Mouse (Mus musculus) midbrain, embryonic 11.5 days (tissue): Measurements from ENCODE around the gene Gm35315. TPM values are rescaled to one million over a fixed set of nuclear protein-coding genes. Genes with fewer than 3 reads are reported as not detected.
"Not testable (repeated sequence)": the region's sequence is repeated elsewhere in the genome, so short reads cannot be mapped to it uniquely, and the experiment has no call there.

Experiments used
- ATAC-seq: fragments of 200-750 bp; cut with Nextera tagmentation; 2 replicates; pipeline ENCODE4 v1.8.0; 2017; ENCODE audit warnings: moderate TSS enrichment, moderate library complexity; ENCODE audit not compliant: low FRiP score
- DNase-seq: peaks from one replicate; pipeline ENCODE4 v3.0.0; 2015; ENCODE audit warnings: low spot score; ENCODE audit errors: missing footprints
- H3K27ac ChIP-seq: fragments of 300-500 bp; sonication (generic); 2 replicates; pipeline ENCODE4 v1.5.1; 2014; ENCODE audit warnings: low read depth, low read length
- H3K27me3 ChIP-seq: fragments of 300-500 bp; sonication (generic); 2 replicates; pipeline ENCODE4 v1.6.1; 2014; ENCODE audit warnings: mild to moderate bottlenecking, low read length, moderate library complexity, mixed read lengths; ENCODE audit not compliant: control insufficient read depth, insufficient read depth
- H3K36me3 ChIP-seq: fragments of 300-500 bp; sonication (generic); 2 replicates; pipeline ENCODE4 v1.6.1; 2014; ENCODE audit warnings: mild to moderate bottlenecking, low read length, moderate library complexity, mixed read lengths; ENCODE audit not compliant: control insufficient read depth, insufficient read depth
- H3K4me1 ChIP-seq: fragments of 300-500 bp; sonication (generic); 2 replicates; pipeline ENCODE4 v1.6.1; 2014; ENCODE audit warnings: low read length; ENCODE audit not compliant: control insufficient read depth, insufficient read depth
- H3K4me2 ChIP-seq: fragments of 300-500 bp; sonication (generic); 2 replicates; pipeline ENCODE4 v1.6.1; 2014; ENCODE audit warnings: mild to moderate bottlenecking, moderate library complexity
- H3K4me3 ChIP-seq: fragments of 300-500 bp; sonication (generic); 2 replicates; pipeline ENCODE4 v1.5.1; 2014; ENCODE audit warnings: low read depth, low read length
- H3K9ac ChIP-seq: fragments of 300-500 bp; sonication (generic); 2 replicates; pipeline ENCODE4 v1.6.1; 2014; ENCODE audit warnings: low read length
- H3K9me3 ChIP-seq: fragments of 300-500 bp; sonication (generic); 2 replicates; pipeline ENCODE4 v1.6.1; 2016; ENCODE audit warnings: low read length; ENCODE audit not compliant: control insufficient read depth
- WGBS: fragments of 180-500 bp; shearing (Covaris S2); extraction: QIAGEN DNeasy Blood & Tissue Kit; methylation state at CpG from one replicate; pipeline ENCODE4 v1.1.7; 2014; 5-methylcytosine and 5-hydroxymethylcytosine counted together
- polyA plus RNA-seq: library from polyadenylated mRNA; unstranded; fragments of >200 nt; fragmentation: Nextera tagmentation; extraction: Ambion mirVana; gene quantifications from 2 replicates; pipeline ENCODE4 v1.2.1, GENCODE M21; 2014

The Gm35315 gene
- polyA plus RNA-seq, 1 experiment from 2014 or later: 0.74 TPM

DNA sequence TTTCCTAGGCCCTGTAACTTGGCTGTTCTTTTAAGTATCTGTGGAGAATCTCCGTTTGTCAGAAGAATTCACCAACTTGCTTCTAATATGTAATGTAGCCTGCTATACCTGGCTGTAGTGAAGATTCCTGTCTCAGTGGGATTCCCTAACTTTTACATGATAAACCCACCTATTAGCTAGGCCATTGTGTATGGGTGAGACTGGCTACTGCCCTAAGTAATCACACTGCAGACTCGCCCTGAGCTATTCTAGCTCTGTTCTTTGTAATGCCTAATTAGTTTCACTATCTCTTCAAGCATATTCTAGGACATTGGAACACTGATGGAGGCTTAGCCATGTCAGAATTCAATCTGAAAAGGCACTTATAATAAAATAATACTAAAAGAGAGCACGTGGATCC lies 28.2 kb upstream of the Gm35315 start:
- 85% methylated on average over 3 of the region's 3 CpGs for WGBS

GRCm38 (mm10) chr5:110109991-110110441 lies 15.8 kb upstream of the Gm35315 start, which contains the start of gene Zfp605:
Zfp605 (plus strand) TSS chr5:110110092.
- peak within 1 kb of the TSS; percentile 61 for H3K4me3 ChIP-seq
- DNase-seq (peak; percentile 99), ATAC-seq (peak; percentile 67)
- peak within 1 kb of the TSS; percentile 69 for H3K4me2 ChIP-seq
- H3K27me3 ChIP-seq: no peaks in the 10 kb centered on the region
- peak within 1 kb of the TSS; percentile 71 for H3K9ac ChIP-seq
- H3K4me1 ChIP-seq: peaks cover 7% of the 10 kb centered on the region; the same call in 1 of the 2 replicates
- H3K27ac ChIP-seq: peak within 1 kb of the TSS; percentile 80
- WGBS: 0% methylated on average over 12 of the region's 12 CpGs
- H3K36me3 ChIP-seq: peaks cover 4% of the 10 kb centered on the region; the same call in 1 of the 2 replicates
- H3K9me3 ChIP-seq: no peaks in the 10 kb centered on the region

More for the DNA sequence above, 28.2 kb upstream of the Gm35315 start:
- not testable (repeated sequence) for H3K4me2 ChIP-seq, H3K9ac ChIP-seq, H3K36me3 ChIP-seq, ATAC-seq, H3K27ac ChIP-seq, H3K4me3 ChIP-seq, H3K9me3 ChIP-seq, H3K27me3 ChIP-seq, H3K4me1 ChIP-seq, DNase-seq

GRCm38 (mm10) chr5:110108305-110108628 lies 14.0 kb upstream of the Gm35315 start:
- ATAC-seq (no peak), DNase-seq (no peak)
- whole genome bisulfite sequencing: 0% methylated on average over 7 of the region's 7 CpGs
- Histone ChIP-seq H3K4me2 (peak overlapping the region; percentile 84; the same call in 1 of the 2 replicates), H3K9me3 (no peaks in the 10 kb centered on the region), H3K27me3 (no peaks in the 10 kb centered on the region), H3K4me1 (peaks cover 7% of the 10 kb centered on the region; the same call in 1 of the 2 replicates), H3K4me3 (peak overlapping the region; percentile 64), H3K27ac (no peak overlapping the region; the same call in 1 of the 2 replicates), H3K36me3 (peaks cover 20% of the 10 kb centered on the region; the same call in 1 of the 2 replicates), H3K9ac (no peak overlapping the region; the same call in 1 of the 2 replicates)

DNA sequence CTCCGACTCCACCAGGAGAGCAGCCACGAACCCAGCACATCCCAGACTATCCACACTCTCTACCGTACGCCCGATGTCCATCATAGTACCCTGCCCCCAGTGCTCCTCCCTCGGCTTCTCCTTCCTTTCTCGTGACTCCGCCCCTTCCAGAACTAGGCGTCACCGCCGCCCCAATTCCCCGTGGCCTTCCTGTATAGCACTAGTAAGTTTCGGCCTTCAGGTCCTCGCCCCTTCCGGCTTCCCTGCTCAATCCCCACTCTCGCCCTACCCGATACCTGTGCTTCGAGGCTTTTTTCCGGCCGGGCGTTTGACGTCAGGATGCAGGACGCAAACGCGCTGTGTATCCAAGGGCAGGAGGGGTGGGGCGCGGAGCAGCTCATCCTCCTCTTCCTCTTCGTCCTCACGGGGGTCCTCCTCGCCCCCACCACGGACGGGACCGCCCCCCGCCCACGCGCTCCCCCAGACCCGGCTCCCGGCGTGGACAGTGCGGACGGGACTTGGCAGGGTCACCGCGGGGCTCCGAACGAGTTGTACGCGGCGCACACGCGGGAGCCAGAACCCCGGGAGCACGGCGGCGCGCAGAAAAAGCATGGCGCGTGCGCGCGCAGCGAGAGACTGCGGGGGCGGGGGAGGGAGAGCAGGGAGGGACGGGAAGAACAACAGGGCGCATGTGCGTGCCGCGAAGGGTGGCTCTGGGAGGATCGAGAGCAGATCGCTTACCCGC lies 13.5 kb upstream of the Gm35315 start, which contains the start of gene Gtpbp6:
TSS of gene Gtpbp6 (minus strand) at position 617 of the 724 bp plus-strand sequence.
- H3K27me3 ChIP-seq: no peaks in the 10 kb centered on the region
- DNase-seq (peak; percentile 99), ATAC-seq (peak; percentile 86)
- H3K36me3 ChIP-seq: peaks cover 25% of the 10 kb centered on the region; the same call in 1 of the 2 replicates
- peak within 1 kb of the TSS; percentile 86 for H3K27ac ChIP-seq
- peak within 1 kb of the TSS; percentile 64 for H3K4me3 ChIP-seq
- no peaks in the 10 kb centered on the region for H3K9me3 ChIP-seq
- WGBS: under 1% methylated on average over 69 of the region's 71 CpGs
- H3K4me2 ChIP-seq: peak within 1 kb of the TSS; percentile 84
- peaks cover 7% of the 10 kb centered on the region; the same call in 1 of the 2 replicates for H3K4me1 ChIP-seq
- peak within 1 kb of the TSS; percentile 67 for H3K9ac ChIP-seq

DNA sequence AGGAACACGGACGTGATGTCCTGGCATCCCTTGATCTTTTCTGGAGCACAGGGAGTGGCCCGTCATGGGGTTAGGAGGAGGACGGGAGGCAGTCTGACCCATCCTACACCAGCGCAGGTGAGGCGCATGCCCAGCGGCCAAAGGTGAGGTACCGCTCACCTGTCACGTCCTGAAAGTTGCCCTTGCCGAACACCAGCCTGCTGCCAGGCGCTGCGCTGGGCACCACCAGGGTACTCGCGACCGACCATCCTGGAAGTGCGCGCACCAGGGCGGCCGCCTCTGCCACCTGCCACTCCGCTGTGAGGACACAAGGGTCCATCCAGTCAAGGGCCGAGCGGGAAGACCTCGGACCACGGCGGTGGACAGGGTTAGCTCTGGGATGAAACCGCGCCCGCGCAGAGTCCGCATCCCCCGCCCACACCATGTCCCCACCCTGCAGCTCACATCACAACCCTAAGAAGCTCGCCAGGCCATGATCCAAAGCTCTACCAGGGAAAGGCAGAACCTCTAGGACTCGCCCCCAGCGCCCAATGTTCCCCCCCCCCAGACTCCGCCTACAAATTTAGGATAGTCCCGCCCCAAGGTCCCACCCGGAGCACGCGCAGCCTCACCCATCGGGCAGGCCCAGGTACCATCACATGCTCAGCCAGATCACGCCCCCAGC lies 12.8 kb upstream of the Gm35315 start:
- H3K36me3 ChIP-seq: peaks cover 26% of the 10 kb centered on the region; the same call in 1 of the 2 replicates

DNA sequence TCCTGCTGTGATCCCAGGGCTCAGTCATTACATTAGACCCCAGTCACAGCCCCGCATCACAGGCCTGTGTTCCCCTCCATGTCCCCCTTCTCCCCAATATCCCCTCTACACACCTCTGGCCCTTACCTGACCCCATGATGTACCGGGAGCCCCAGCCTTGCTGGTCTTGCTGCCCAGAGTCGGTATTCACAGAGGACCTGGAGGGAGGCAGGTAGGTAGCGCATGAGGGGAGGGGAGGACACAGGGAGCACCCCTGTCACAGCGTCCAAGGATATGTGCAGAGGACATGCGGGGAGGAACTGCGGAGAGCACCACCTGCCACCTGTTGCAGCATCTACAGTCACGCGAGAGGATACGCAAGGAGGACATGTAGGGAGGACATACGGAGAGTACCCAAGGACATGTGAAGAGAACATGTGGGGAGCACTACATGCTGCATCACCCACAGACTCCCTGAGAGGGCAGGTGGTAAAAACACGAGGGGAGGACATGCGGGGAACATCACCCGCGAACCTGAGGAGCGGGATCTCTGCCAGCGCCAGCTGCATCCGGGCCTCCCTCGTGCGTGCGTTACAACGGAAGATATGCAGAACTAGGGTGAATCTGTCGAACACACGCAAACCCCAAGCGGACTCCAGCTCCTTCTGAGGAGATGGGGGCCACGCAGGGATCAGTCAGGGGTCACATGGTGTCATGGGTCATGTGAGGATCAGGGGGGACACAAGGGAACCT lies 12.1 kb upstream of the Gm35315 start:
- WGBS: 95% methylated on average over 26 of the region's 26 CpGs
- Histone ChIP-seq H3K36me3 (peaks cover 26% of the 10 kb centered on the region; the same call in 1 of the 2 replicates), H3K4me3 (peak overlapping the region; percentile 64), H3K27ac (no peak overlapping the region), H3K9ac (peak overlapping the region; percentile 67; the same call in 1 of the 2 replicates), H3K4me2 (peak overlapping the region; percentile 84), H3K4me1 (peaks cover 16% of the 10 kb centered on the region), H3K27me3 (peaks cover under 1% of the 10 kb centered on the region; the same call in 1 of the 2 replicates), H3K9me3 (no peaks in the 10 kb centered on the region)
- ATAC-seq (no peak), DNase-seq (no peak)

More for the DNA sequence above, 12.8 kb upstream of the Gm35315 start:
- DNase-seq: no peak
- peak overlapping the region; percentile 67 for H3K9ac ChIP-seq
- ATAC-seq: peak; percentile 22
- no peaks in the 10 kb centered on the region for H3K9me3 ChIP-seq
- H3K4me3 ChIP-seq: peak overlapping the region; percentile 64
- peak overlapping the region; percentile 84 for H3K4me2 ChIP-seq
- WGBS: 14% methylated on average over 41 of the region's 41 CpGs
- H3K27ac ChIP-seq: peak overlapping the region; percentile 86; the same call in 1 of the 2 replicates
- no peaks in the 10 kb centered on the region for H3K27me3 ChIP-seq
- H3K4me1 ChIP-seq: peaks cover 8% of the 10 kb centered on the region

DNA sequence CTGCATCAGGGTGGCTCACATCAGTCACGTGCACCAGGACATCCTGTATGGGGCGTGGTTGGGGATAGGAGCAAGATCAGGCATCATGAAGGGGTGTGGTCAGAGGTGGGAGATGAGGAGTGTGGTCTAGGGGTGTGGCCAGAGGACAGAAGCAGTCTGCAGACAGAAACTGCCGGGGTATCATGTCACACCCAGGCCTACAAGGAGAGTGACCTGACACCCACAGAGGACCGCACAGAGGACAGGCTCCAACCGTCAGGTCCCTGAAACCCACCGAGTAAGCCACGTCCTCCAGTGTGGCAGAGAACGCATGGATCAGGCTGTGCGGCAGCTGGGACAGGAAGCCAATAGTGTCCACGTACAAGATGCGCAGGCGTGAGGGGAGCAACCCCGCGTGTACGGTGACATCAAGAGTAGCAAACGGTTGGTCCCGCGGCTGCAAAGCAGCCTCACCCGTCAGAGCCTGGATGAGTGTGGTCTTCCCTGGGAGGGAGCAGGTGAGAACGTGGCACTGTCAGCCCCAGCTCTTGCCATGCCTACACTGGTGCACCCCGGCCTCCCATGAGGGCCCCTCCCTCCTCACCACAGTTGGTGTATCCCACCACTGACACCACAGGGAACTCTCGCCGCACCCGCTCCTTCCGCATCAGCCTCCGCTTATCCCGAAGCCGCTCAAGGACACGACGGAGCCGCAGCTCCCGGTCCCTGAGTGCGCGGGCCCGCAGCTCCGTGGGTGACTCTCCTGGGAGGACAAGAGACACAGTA lies 10.6 kb upstream of the Gm35315 start:
- Histone ChIP-seq H3K4me2 (no peak overlapping the region), H3K4me1 (peaks cover 23% of the 10 kb centered on the region), H3K27ac (no peak overlapping the region), H3K9me3 (no peaks in the 10 kb centered on the region), H3K4me3 (no peak overlapping the region), H3K9ac (no peak overlapping the region), H3K36me3 (peaks cover 26% of the 10 kb centered on the region; the same call in 1 of the 2 replicates), H3K27me3 (peaks cover 5% of the 10 kb centered on the region; the same call in 1 of the 2 replicates)
- ATAC-seq (no peak), DNase-seq (no peak)
- 95% methylated on average over 36 of the region's 36 CpGs for WGBS
